Mouse (Mus musculus) heart, embryonic 10.5 days (tissue): ENCODE results near the gene Gm49661. TPM values are rescaled to one million over a fixed set of nuclear protein-coding genes. Genes with fewer than 3 reads are reported as not detected.

Experiments
- DNase-seq: peaks from one replicate; pipeline ENCODE4 v3.0.0-alpha.2; 2017; ENCODE audit warnings: low spot score
- H3K27ac ChIP-seq: fragments of 300-500 bp; sonication (generic); 2 replicates; pipeline ENCODE4 v1.5.1; 2016; ENCODE audit warnings: mild to moderate bottlenecking
- H3K27me3 ChIP-seq: fragments of 300-500 bp; sonication (generic); 2 replicates; pipeline ENCODE4 v1.6.1; 2016; ENCODE audit warnings: mild to moderate bottlenecking; ENCODE audit not compliant: poor library complexity, insufficient read depth, severe bottlenecking
- H3K36me3 ChIP-seq: fragments of 300-500 bp; sonication (generic); 2 replicates; pipeline ENCODE4 v1.6.1; 2016; ENCODE audit warnings: mild to moderate bottlenecking, moderate library complexity
- H3K4me1 ChIP-seq: fragments of 300-500 bp; sonication (generic); 2 replicates; pipeline ENCODE4 v1.6.1; 2016; ENCODE audit warnings: mild to moderate bottlenecking
- H3K4me3 ChIP-seq: fragments of 300-500 bp; sonication (generic); 2 replicates; pipeline ENCODE4 v1.5.1; 2016; ENCODE audit warnings: mild to moderate bottlenecking, moderate library complexity
- H3K9me3 ChIP-seq: fragments of 300-500 bp; sonication (generic); 2 replicates; pipeline ENCODE4 v1.6.1; 2016; ENCODE audit warnings: mild to moderate bottlenecking, moderate library complexity
- WGBS: fragments of 180-500 bp; shearing (Covaris S2); methylation state at CpG from one replicate; pipeline ENCODE4 v1.1.7; 2016; 5-methylcytosine and 5-hydroxymethylcytosine counted together
- microRNA-seq: library from miRNA; unstranded; fragments of <30 nt; microRNA quantifications from one replicate; pipeline ENCODE4, GENCODE M21; 2017
- polyA plus RNA-seq: library from polyadenylated mRNA; unstranded; fragments of >200 nt; fragmentation: Nextera tagmentation; extraction: Ambion mirVana; gene quantifications from 2 replicates; pipeline ENCODE4 v1.2.1, GENCODE M21; 2016

Gm49661 gene
- polyA plus RNA-seq, 1 experiment from 2014 or later = not detected

- no peaks in the 10 kb centered on the region for H3K36me3 ChIP-seq
- peaks cover 95% of the 10 kb centered on the region for H3K27me3 ChIP-seq
- no peak for DNase-seq
- 79% methylated on average over 16 of the region's 16 CpGs for whole genome bisulfite sequencing
- no peak overlapping the region for H3K27ac ChIP-seq
- no peaks in the 10 kb centered on the region for H3K9me3 ChIP-seq
- no peak overlapping the region for H3K4me3 ChIP-seq
- peaks cover 27% of the 10 kb centered on the region for H3K4me1 ChIP-seq
These were observed 35.3 kb downstream of the Gm49661 start for GRCm38 (mm10) chr8:84933767-84934559.

- H3K27ac ChIP-seq = no peak overlapping the region
- peaks cover 22% of the 10 kb centered on the region for H3K4me1 ChIP-seq
- no peaks in the 10 kb centered on the region for H3K9me3 ChIP-seq
- H3K36me3 ChIP-seq = no peaks in the 10 kb centered on the region
- H3K27me3 ChIP-seq = peaks cover 90% of the 10 kb centered on the region
- DNase-seq = no peak
- no peak overlapping the region for H3K4me3 ChIP-seq
- 81% methylated on average over 13 of the region's 13 CpGs for WGBS
These were observed 38.7 kb downstream of the Gm49661 start for GRCm38 (mm10) chr8:84930582-84930981.

- Histone ChIP-seq H3K4me1 (peaks cover 13% of the 10 kb centered on the region), H3K36me3 (no peaks in the 10 kb centered on the region), H3K9me3 (no peaks in the 10 kb centered on the region), H3K4me3 (peak overlapping the region; percentile 52), H3K27me3 (peaks cover 88% of the 10 kb centered on the region), H3K27ac (no peak overlapping the region)
- WGBS = 6% methylated on average over 46 of the region's 52 CpGs
- DNase-seq = no peak
These were observed 40.6 kb downstream of the Gm49661 start for GRCm38 (mm10) chr8:84928456-84929306.

GRCm38 (mm10) chr8:84927513-84927912, 41.7 kb downstream of the Gm49661 start:
- no peak overlapping the region for H3K27ac ChIP-seq
- WGBS = 61% methylated on average over 1 of the region's 1 CpGs
- no peaks in the 10 kb centered on the region for H3K9me3 ChIP-seq
- no peak overlapping the region for H3K4me3 ChIP-seq
- no peak for DNase-seq
- peaks cover 85% of the 10 kb centered on the region for H3K27me3 ChIP-seq
- peaks cover 13% of the 10 kb centered on the region for H3K4me1 ChIP-seq
- no peaks in the 10 kb centered on the region for H3K36me3 ChIP-seq

- Histone ChIP-seq H3K27ac (no peak overlapping the region), H3K4me3 (no peak overlapping the region), H3K4me1 (peaks cover 13% of the 10 kb centered on the region), H3K27me3 (peaks cover 70% of the 10 kb centered on the region), H3K36me3 (no peaks in the 10 kb centered on the region), H3K9me3 (no peaks in the 10 kb centered on the region)
- DNase-seq = no peak
- WGBS = 64% methylated on average over 7 of the region's 7 CpGs
These were observed 43.7 kb downstream of the Gm49661 start for GRCm38 (mm10) chr8:84925557-84925956.

- DNase-seq = no peak
- Histone ChIP-seq H3K27me3 (peaks cover 73% of the 10 kb centered on the region), H3K4me3 (no peak overlapping the region), H3K4me1 (no peaks in the 10 kb centered on the region), H3K36me3 (no peaks in the 10 kb centered on the region), H3K9me3 (no peaks in the 10 kb centered on the region), H3K27ac (no peak overlapping the region)
- WGBS = 55% methylated on average over 2 of the region's 2 CpGs
These were observed 47.6 kb downstream of the Gm49661 start for GRCm38 (mm10) chr8:84921596-84921995.

GRCm38 (mm10) chr8:84918646-84919045, 50.6 kb downstream of the Gm49661 start:
- Histone ChIP-seq H3K27me3 (peaks cover 77% of the 10 kb centered on the region), H3K27ac (no peak overlapping the region), H3K9me3 (no peaks in the 10 kb centered on the region), H3K4me1 (0 out of 2 replicates have a peak, but pooled peaks cover 1% of the 10 kb centered on the region), H3K36me3 (no peaks in the 10 kb centered on the region), H3K4me3 (no peak overlapping the region)
- 81% methylated on average over 15 of the region's 15 CpGs for WGBS
- no peak for DNase-seq

- peaks cover 82% of the 10 kb centered on the region for H3K27me3 ChIP-seq
- WGBS = 23% methylated on average over 20 of the region's 20 CpGs
These were observed 51.5 kb downstream of the Gm49661 start for GRCm38 (mm10) chr8:84917781-84918180.

More at GRCm38 (mm10) chr8:84917781-84918180, 51.5 kb downstream of the Gm49661 start:
- no peaks in the 10 kb centered on the region for H3K9me3 ChIP-seq
- 0 out of 2 replicates have a peak overlapping the region, but pooled peaks have one; percentile 18 for H3K4me3 ChIP-seq
- no peak overlapping the region for H3K27ac ChIP-seq
- peaks cover 10% of the 10 kb centered on the region for H3K4me1 ChIP-seq
- H3K36me3 ChIP-seq = no peaks in the 10 kb centered on the region
- DNase-seq = peak; percentile 69

Small RNA genes lying within 50 kb of the gene (microRNA-seq; reads per million reads assigned to microRNA genes)
- gene Gm24197 = not detected

Other genes with a start within 250 kb of the Gm49661 start
- gene G430095P16Rik, start 246.4 kb downstream of the Gm49661 start, polyA plus RNA-seq = 2.1 and 3.2 TPM in 2 replicates
- gene Nfix, start 169.1 kb downstream of the Gm49661 start, polyA plus RNA-seq = 0.87 and 2.1 TPM in 2 replicates
- 5.3 TPM in 2 replicates for gene Dand5, start 146.6 kb downstream of the Gm49661 start, polyA plus RNA-seq
- 57.3 and 60.5 TPM in 2 replicates for gene Gadd45gip1, start 137.9 kb downstream of the Gm49661 start, polyA plus RNA-seq
- 137 and 154 TPM in 2 replicates for gene Rad23a, start 128.8 kb downstream of the Gm49661 start, polyA plus RNA-seq
- 881 and 1,047 TPM in 2 replicates for gene Calr, start 122.5 kb downstream of the Gm49661 start, polyA plus RNA-seq
- 80.8 and 108 TPM in 2 replicates for gene Farsa, start 112.4 kb downstream of the Gm49661 start, polyA plus RNA-seq
- gene Syce2, start 97.3 kb downstream of the Gm49661 start, polyA plus RNA-seq = 51.7 and 64.6 TPM in 2 replicates
- gene Gcdh, start 75.5 kb downstream of the Gm49661 start, polyA plus RNA-seq = 43.8 and 45.3 TPM in 2 replicates
- 54.2 and 54.3 TPM in 2 replicates for gene Klf1, start 67.5 kb downstream of the Gm49661 start, polyA plus RNA-seq
- 3.2 and 3.8 TPM in 2 replicates for gene Dnase2a, start 60.9 kb downstream of the Gm49661 start, polyA plus RNA-seq
- 0.09 and 0.16 TPM in 2 replicates for gene Mast1, start 32.1 kb downstream of the Gm49661 start, polyA plus RNA-seq
- gene Rtbdn, start 22.4 kb downstream of the Gm49661 start, polyA plus RNA-seq = 0.21 and 0.34 TPM in 2 replicates
- gene Prdx2, start 154 bp upstream of the Gm49661 start, polyA plus RNA-seq = 810 and 835 TPM in 2 replicates
- gene Rnaseh2a, start 334 bp upstream of the Gm49661 start, polyA plus RNA-seq = 104 and 119 TPM in 2 replicates
- 9.5 and 11.4 TPM in 2 replicates for gene Junb, start 9.3 kb upstream of the Gm49661 start, polyA plus RNA-seq
- gene Hook2, start 21.2 kb upstream of the Gm49661 start, polyA plus RNA-seq = 8.4 and 14.7 TPM in 2 replicates
- gene Best2, start 45.1 kb upstream of the Gm49661 start, polyA plus RNA-seq = not detected in 2 replicates
- 149 and 157 TPM in 2 replicates for gene Asna1, start 55.8 kb upstream of the Gm49661 start, polyA plus RNA-seq
- gene Trir, start 57.4 kb upstream of the Gm49661 start, polyA plus RNA-seq = 85.6 and 133 TPM in 2 replicates
- gene Tnpo2, start 67.5 kb upstream of the Gm49661 start, polyA plus RNA-seq = 27.2 and 28.4 TPM in 2 replicates
- 20.2 and 21.0 TPM in 2 replicates for gene Fbxw9, start 90.6 kb upstream of the Gm49661 start, polyA plus RNA-seq
- 0.51 and 0.57 TPM in 2 replicates for gene Gm5741, start 98.5 kb upstream of the Gm49661 start, polyA plus RNA-seq
- gene Dhps, start 102.3 kb upstream of the Gm49661 start, polyA plus RNA-seq = 54.0 and 72.3 TPM in 2 replicates
- gene Wdr83os, start 111.3 kb upstream of the Gm49661 start, polyA plus RNA-seq = 97.0 and 105 TPM in 2 replicates
- gene Wdr83, start 111.9 kb upstream of the Gm49661 start, polyA plus RNA-seq = 41.2 and 47.9 TPM in 2 replicates
- 27.2 and 30.7 TPM in 2 replicates for gene Man2b1, start 113.8 kb upstream of the Gm49661 start, polyA plus RNA-seq
- gene Zfp791, start 153.7 kb upstream of the Gm49661 start, polyA plus RNA-seq = 0.84 and 1.00 TPM in 2 replicates
- gene Cks1brt, start 182.5 kb upstream of the Gm49661 start, polyA plus RNA-seq = not detected in 2 replicates